10 mouse cellular contexts compared by ENCODE assay signal in the genomic region with DNA sequence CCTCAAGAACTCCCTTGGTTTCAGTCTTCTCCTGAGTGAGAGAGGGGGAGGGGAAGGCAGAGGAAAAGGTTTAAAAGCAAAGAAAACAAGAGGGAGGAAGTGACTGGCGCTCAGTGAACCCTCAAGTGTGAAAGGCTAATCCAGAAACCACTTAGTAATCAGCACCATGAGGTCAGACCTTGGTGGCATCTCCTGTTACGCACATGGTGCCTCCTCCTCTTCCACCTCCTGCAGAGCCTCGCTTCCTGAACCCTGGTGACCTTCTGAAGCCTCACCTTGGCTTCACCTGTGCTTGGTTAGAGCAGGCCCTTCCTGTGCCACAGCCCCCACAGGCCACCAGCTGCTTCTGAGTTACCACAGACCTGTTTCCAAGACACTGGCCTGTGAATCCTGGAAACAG. TPM values are rescaled to one million over a fixed set of nuclear protein-coding genes. Genes with fewer than 3 reads are reported as not detected.
DNase-seq lines count a peak whose midpoint lies in the region; ATAC-seq and TF ChIP-seq lines count a peak whose summit lies in the region.
"Had no signal": no experiment of that assay in that cellular context is flagged by ENCODE, and none has a peak within 500 bp of the region (broad histone marks: within the 10 kb centered on the region; RNA-seq: fewer than 3 reads in every experiment).

No protein-coding gene starts in this region.

- no peak for DNase-seq in hindbrain, postnatal 0 days (ENCODE audit: low spot score)
- peak; percentile 47 for DNase-seq in embryo, embryonic 10.5 days (ENCODE audit: low spot score)
- peak; percentile 95 for DNase-seq in kidney, adult 9 months
- peak; percentile 53 for DNase-seq in lung, postnatal 36 days
- no peak for DNase-seq in left cerebral cortex, adult 9 months (ENCODE audit: low spot score in 2 of 2)
- DNase-seq in adrenal gland, postnatal 36 days = no peak
- DNase-seq: thymus, postnatal 4 days had no signal

- no peak for TF ChIP-seq CTCF in hindbrain, postnatal 0 days (IDR thresholded peaks at IDR 0.05; ENCODE audit: low read depth)

- H3K9me3 ChIP-seq in hindbrain, embryonic 16.5 days (ENCODE audit: control insufficient read depth, low read length) = no peaks in the 10 kb centered on the region
- no peaks in the 10 kb centered on the region for H3K9me3 ChIP-seq in hindbrain, postnatal 0 days (ENCODE audit: low read length)

- 66% methylated on average over 3 of the region's 3 CpGs for WGBS in hindbrain, embryonic 16.5 days
- 65% methylated on average over 3 of the region's 3 CpGs for WGBS in hindbrain, postnatal 0 days

- H3K4me3 ChIP-seq in hindbrain, embryonic 16.5 days (ENCODE audit: low read length) = no peak overlapping the region
- H3K4me3 ChIP-seq in hindbrain, postnatal 0 days (ENCODE audit: low read length) = no peak overlapping the region

- H3K4me2 ChIP-seq in hindbrain, embryonic 16.5 days (ENCODE audit: low read length) = no peak overlapping the region
- no peak overlapping the region for H3K4me2 ChIP-seq in hindbrain, postnatal 0 days (ENCODE audit: low read depth, low read length)

- no peak for ATAC-seq in hindbrain, embryonic 16.5 days
- no peak for ATAC-seq in hindbrain, postnatal 0 days
- ATAC-seq: inflammation-experienced regulatory T-cells, adult 6 months had no signal

- peak overlapping the region; percentile 3; the same call in 1 of the 2 replicates for H3K27ac ChIP-seq in hindbrain, embryonic 16.5 days (ENCODE audit: low read depth, low read length)
- H3K27ac ChIP-seq in hindbrain, postnatal 0 days = no peak overlapping the region

- H3K4me1 ChIP-seq in hindbrain, embryonic 16.5 days (ENCODE audit: control insufficient read depth, insufficient read depth, low read depth, low read length) = no peaks in the 10 kb centered on the region
- no peaks in the 10 kb centered on the region for H3K4me1 ChIP-seq in hindbrain, postnatal 0 days (ENCODE audit: insufficient read depth, low read length)

- no peaks in the 10 kb centered on the region for H3K36me3 ChIP-seq in hindbrain, embryonic 16.5 days (ENCODE audit: control insufficient read depth, insufficient read depth, low read length)
- no peaks in the 10 kb centered on the region for H3K36me3 ChIP-seq in hindbrain, postnatal 0 days (ENCODE audit: insufficient read depth, low read length)

- no peaks in the 10 kb centered on the region for H3K27me3 ChIP-seq in hindbrain, embryonic 16.5 days (replicated peaks; ENCODE audit: control insufficient read depth, insufficient read depth, low read length)
- no peaks in the 10 kb centered on the region for H3K27me3 ChIP-seq in hindbrain, postnatal 0 days (ENCODE audit: insufficient read depth, low read length)

- no peak overlapping the region for H3K9ac ChIP-seq in hindbrain, embryonic 16.5 days (ENCODE audit: low read depth, low read length)
- H3K9ac ChIP-seq in hindbrain, postnatal 0 days (replicated peaks; ENCODE audit: low read length) = no peak overlapping the region

RNA-seq across cellular contexts. Expression of gene Tmem252, which starts 2.2 kb away (rescaled TPM):
- polyA plus RNA-seq in hindbrain, embryonic 16.5 days (2015; fragmentation: Nextera tagmentation; extraction: Ambion mirVana) = 2.1 and 2.4 TPM in 2 replicates
- total RNA-seq in hindbrain, postnatal 0 days (2014; rRNA removed) = 0.42 and 0.72 TPM in 2 replicates
- 1.9 and 2.0 TPM in 2 replicates for polyA plus RNA-seq in hindbrain, postnatal 0 days (2015; fragmentation: Nextera tagmentation; extraction: Ambion mirVana)
- under 1 TPM; 0.16 to 0.50 TPM for total RNA-seq in adrenal gland, postnatal 36 days (2021)
- total RNA-seq: megakaryocyte-erythroid progenitor cell, adult 5-6 weeks had no signal
- polyA plus RNA-seq: inflammation-experienced regulatory T-cells, adult 6 months had no signal

Comparison
In these comparisons a context has a peak if more than half of its experiments do, and no peak if none do; other contexts are left out.
1. DNase-seq: peak in embryo, embryonic 10.5 days (single experiment), kidney, adult 9 months (single experiment) and lung, postnatal 36 days (single experiment); none in hindbrain, postnatal 0 days (single experiment), left cerebral cortex, adult 9 months (0 of 2) and adrenal gland, postnatal 36 days (0 of 2).